Mouse (Mus musculus): ENCODE data around the gene Akap8. TPM values are rescaled to one million over a fixed set of nuclear protein-coding genes. Genes with fewer than 3 reads are reported as not detected.
A peak's percentile ranks its signal among the peaks of the same experiment; 100 is the strongest.

Gene Akap8
- total RNA-seq, 2 experiments from 2014 or later = 99.2 to 112 TPM

GRCm38 (mm10) chr17:32340110-32340509 lies 19.1 kb upstream of the Akap8 start:
- Histone ChIP-seq H3K27ac (no peak overlapping the region), H3K4me3 (no peak overlapping the region)
- no peak for DNase-seq (ENCODE audit: low spot score in 2 of 2)
- no peak for TF ChIP-seq CTCF (conservative IDR thresholded peaks at IDR 0.05)

- Histone ChIP-seq H3K27ac (no peak overlapping the region), H3K4me3 (no peak overlapping the region)
- DNase-seq (ENCODE audit: low spot score in 2 of 2) = no peak
- no peak for TF ChIP-seq CTCF (conservative IDR thresholded peaks at IDR 0.05)
These were observed 14.8 kb upstream of the Akap8 start for GRCm38 (mm10) chr17:32335869-32336268.

GRCm38 (mm10) chr17:32334921-32335320 lies 13.9 kb upstream of the Akap8 start:
- no peak for DNase-seq (ENCODE audit: low spot score in 2 of 2)
- no peak for TF ChIP-seq CTCF (conservative IDR thresholded peaks at IDR 0.05)
- no peak overlapping the region for H3K4me3 ChIP-seq
- no peak overlapping the region for H3K27ac ChIP-seq

GRCm38 (mm10) chr17:32333675-32334303 lies 12.8 kb upstream of the Akap8 start:
- H3K27ac ChIP-seq = no peak overlapping the region
- TF ChIP-seq CTCF (conservative IDR thresholded peaks at IDR 0.05) = no peak
- no peak overlapping the region for H3K4me3 ChIP-seq
- no peak for DNase-seq (ENCODE audit: low spot score in 2 of 2)

- no peak for TF ChIP-seq CTCF (conservative IDR thresholded peaks at IDR 0.05)
These were observed 6.5 kb upstream of the Akap8 start for GRCm38 (mm10) chr17:32327501-32327900.

GRCm38 (mm10) chr17:32322809-32323208 lies 1.8 kb upstream of the Akap8 start:
- no peak for DNase-seq (ENCODE audit: low spot score in 2 of 2)
- Histone ChIP-seq H3K27ac (no peak overlapping the region), H3K4me3 (no peak overlapping the region)
- no peak for TF ChIP-seq CTCF (conservative IDR thresholded peaks at IDR 0.05)

More at GRCm38 (mm10) chr17:32327501-32327900, 6.5 kb upstream of the Akap8 start:
- Histone ChIP-seq H3K4me3 (no peak overlapping the region), H3K27ac (no peak overlapping the region)
- DNase-seq (ENCODE audit: low spot score in 2 of 2) = no peak

- Histone ChIP-seq H3K27ac (peak overlapping the region; percentile 93), H3K4me3 (peak overlapping the region; percentile 98)
- TF ChIP-seq CTCF (conservative IDR thresholded peaks at IDR 0.05) = no peak
- no peak for DNase-seq (ENCODE audit: low spot score in 2 of 2)
These were observed 798 bp upstream of the Akap8 start for GRCm38 (mm10) chr17:32321836-32322235.

- H3K27ac ChIP-seq = peak overlapping the region; percentile 93
- peak; percentile 58 for TF ChIP-seq CTCF (conservative IDR thresholded peaks at IDR 0.05)
- peak overlapping the region; percentile 98 for H3K4me3 ChIP-seq
- DNase-seq (ENCODE audit: low spot score in 2 of 2) = no peak
These were observed 324 bp upstream of the Akap8 start for GRCm38 (mm10) chr17:32321390-32321734.

GRCm38 (mm10) chr17:32319950-32320349 lies 1.1 kb downstream of the Akap8 start:
- Histone ChIP-seq H3K4me3 (peak overlapping the region; percentile 98), H3K27ac (peak overlapping the region; percentile 93)
- no peak for DNase-seq (ENCODE audit: low spot score in 2 of 2)
- TF ChIP-seq CTCF (conservative IDR thresholded peaks at IDR 0.05) = no peak

GRCm38 (mm10) chr17:32317708-32318107 lies 3.3 kb downstream of the Akap8 start:
- no peak for DNase-seq (ENCODE audit: low spot score in 2 of 2)
- Histone ChIP-seq H3K4me3 (no peak overlapping the region), H3K27ac (no peak overlapping the region)
- peak; percentile 19; the same call in 1 of the 2 replicates for TF ChIP-seq CTCF (conservative IDR thresholded peaks at IDR 0.05)

GRCm38 (mm10) chr17:32317032-32317431 lies 4.0 kb downstream of the Akap8 start:
- TF ChIP-seq CTCF (conservative IDR thresholded peaks at IDR 0.05) = no peak
- Histone ChIP-seq H3K27ac (no peak overlapping the region), H3K4me3 (no peak overlapping the region)
- no peak for DNase-seq (ENCODE audit: low spot score in 2 of 2)

GRCm38 (mm10) chr17:32315560-32315959 lies 5.5 kb downstream of the Akap8 start:
- no peak for DNase-seq (ENCODE audit: low spot score in 2 of 2)
- Histone ChIP-seq H3K27ac (no peak overlapping the region), H3K4me3 (no peak overlapping the region)
- TF ChIP-seq CTCF (conservative IDR thresholded peaks at IDR 0.05) = no peak

GRCm38 (mm10) chr17:32313892-32314291 lies 7.1 kb downstream of the Akap8 start:
- DNase-seq (ENCODE audit: low spot score in 2 of 2) = no peak
- no peak overlapping the region for H3K27ac ChIP-seq
- H3K4me3 ChIP-seq = no peak overlapping the region
- TF ChIP-seq CTCF (conservative IDR thresholded peaks at IDR 0.05) = no peak

- no peak for TF ChIP-seq CTCF (conservative IDR thresholded peaks at IDR 0.05)
- H3K4me3 ChIP-seq = no peak overlapping the region
- H3K27ac ChIP-seq = no peak overlapping the region
- DNase-seq (ENCODE audit: low spot score in 2 of 2) = no peak
These were observed 8.2 kb downstream of the Akap8 start for GRCm38 (mm10) chr17:32312801-32313200.

Data from layer of hippocampus, adult 2 months (tissue).